9 mouse cellular contexts compared by ENCODE assay signal in genomic region chr14:16196518-16196917, GRCm38 (mm10). TPM values are rescaled to one million over a fixed set of nuclear protein-coding genes. Genes with fewer than 3 reads are reported as not detected.
A peak's percentile ranks its signal among the peaks of the same experiment; 100 is the strongest.
DNase-seq lines count a peak whose midpoint lies in the region; ATAC-seq and TF ChIP-seq lines count a peak whose summit lies in the region.
"Had no signal": no experiment of that assay in that cellular context is flagged by ENCODE, and none has a peak within 500 bp of the region (broad histone marks: within the 10 kb centered on the region; RNA-seq: fewer than 3 reads in every experiment).

No protein-coding gene starts in this region.

- no peak overlapping the region for H3K27ac ChIP-seq in heart, embryonic 10.5 days
- no peak overlapping the region for H3K27ac ChIP-seq in midbrain, postnatal 0 days (ENCODE audit: low read depth, low read length)
- no peak overlapping the region for H3K27ac ChIP-seq in midbrain, embryonic 16.5 days (ENCODE audit: low read length)

- no peaks in the 10 kb centered on the region for H3K27me3 ChIP-seq in heart, embryonic 10.5 days (ENCODE audit: insufficient read depth, poor library complexity, severe bottlenecking)
- no peaks in the 10 kb centered on the region for H3K27me3 ChIP-seq in midbrain, postnatal 0 days (ENCODE audit: insufficient read depth, low read length)
- no peaks in the 10 kb centered on the region for H3K27me3 ChIP-seq in midbrain, embryonic 16.5 days (ENCODE audit: control insufficient read depth, insufficient read depth, low read depth, low read length)

- no peak overlapping the region for H3K4me3 ChIP-seq in heart, embryonic 10.5 days
- no peak overlapping the region for H3K4me3 ChIP-seq in midbrain, postnatal 0 days (ENCODE audit: low read depth, low read length)
- H3K4me3 ChIP-seq in midbrain, embryonic 16.5 days (ENCODE audit: low read depth, low read length) = no peak overlapping the region
- H3K4me3 ChIP-seq: myocyte had no signal

- no peaks in the 10 kb centered on the region for H3K36me3 ChIP-seq in heart, embryonic 10.5 days
- no peaks in the 10 kb centered on the region for H3K36me3 ChIP-seq in midbrain, postnatal 0 days (ENCODE audit: insufficient read depth, low read length)
- H3K36me3 ChIP-seq in midbrain, embryonic 16.5 days (ENCODE audit: control insufficient read depth, insufficient read depth, low read length) = no peaks in the 10 kb centered on the region

- H3K4me1 ChIP-seq in heart, embryonic 10.5 days = peaks cover 13% of the 10 kb centered on the region; the same call in 1 of the 2 replicates
- H3K4me1 ChIP-seq in midbrain, postnatal 0 days (ENCODE audit: insufficient read depth, low read length) = no peaks in the 10 kb centered on the region
- peaks cover 9% of the 10 kb centered on the region for H3K4me1 ChIP-seq in midbrain, embryonic 16.5 days (ENCODE audit: control insufficient read depth, insufficient read depth, low read length)

- intact Hi-C loops in heart, postnatal 10 days (cut with DNase I) = loop anchor here (2.0 to 5.0 kb wide), 3 partner anchors 181 to 1334 kb away; no protein-coding TSS in a partner anchor

- ATAC-seq in midbrain, postnatal 0 days (ENCODE audit: low FRiP score) = no peak
- no peak for ATAC-seq in midbrain, embryonic 16.5 days
- peak; percentile 72 for ATAC-seq in activated CD4-positive, CD25-positive, alpha-beta regulatory T cell, adult 4 months

- WGBS in heart, embryonic 10.5 days = 57% methylated on average over 4 of the region's 4 CpGs
- 55% methylated on average over 4 of the region's 4 CpGs for WGBS in midbrain, postnatal 0 days
- 59% methylated on average over 4 of the region's 4 CpGs for WGBS in midbrain, embryonic 16.5 days

- TF ChIP-seq CTCF in midbrain, postnatal 0 days (IDR thresholded peaks at IDR 0.05) = peak; percentile 80

- no peak overlapping the region for H3K4me2 ChIP-seq in midbrain, postnatal 0 days (ENCODE audit: low read depth, low read length, poor library complexity, severe bottlenecking)
- H3K4me2 ChIP-seq in midbrain, embryonic 16.5 days (ENCODE audit: low read length) = no peak overlapping the region

- H3K9me3 ChIP-seq in heart, embryonic 10.5 days = no peaks in the 10 kb centered on the region
- no peaks in the 10 kb centered on the region for H3K9me3 ChIP-seq in midbrain, postnatal 0 days (ENCODE audit: low read length)
- no peaks in the 10 kb centered on the region for H3K9me3 ChIP-seq in midbrain, embryonic 16.5 days (replicated peaks; ENCODE audit: control insufficient read depth, low read length, poor library complexity, severe bottlenecking)

- DNase-seq in heart, postnatal 10 days = peak; percentile 8 to 34
- DNase-seq in heart, embryonic 10.5 days (ENCODE audit: low spot score) = no peak
- DNase-seq in midbrain, postnatal 0 days (ENCODE audit: low spot score) = peak; percentile 80
- DNase-seq in retina, embryonic 14.5 days (ENCODE audit: low spot score) = peak; percentile 61
- no peak for DNase-seq in adrenal gland, postnatal 25 days
- DNase-seq in layer of hippocampus, adult 9-11 months = no peak

- no peak overlapping the region for H3K9ac ChIP-seq in midbrain, postnatal 0 days (replicated peaks; ENCODE audit: low read length, poor library complexity, severe bottlenecking)
- no peak overlapping the region for H3K9ac ChIP-seq in midbrain, embryonic 16.5 days (ENCODE audit: low read depth, low read length)

RNA-seq across cellular contexts. Expression of gene Ngly1, which starts 52.6 kb away (rescaled TPM):
- 10 to 100 TPM; 35.4 to 36.2 TPM for total RNA-seq in heart, postnatal 10 days (2021)
- polyA plus RNA-seq in heart, embryonic 10.5 days (2016; fragmentation: Nextera tagmentation; extraction: Ambion mirVana) = 18.0 and 21.9 TPM in 2 replicates
- total RNA-seq in midbrain, postnatal 0 days (2014; rRNA removed) = 16.4 and 27.4 TPM in 2 replicates
- polyA plus RNA-seq in midbrain, postnatal 0 days (2015; fragmentation: Nextera tagmentation; extraction: Ambion mirVana) = 23.7 and 23.8 TPM in 2 replicates
- 24.6 and 26.1 TPM in 2 replicates for polyA plus RNA-seq in midbrain, embryonic 16.5 days (2015; fragmentation: Nextera tagmentation; extraction: Ambion mirVana)
- polyA plus RNA-seq in activated CD4-positive, CD25-positive, alpha-beta regulatory T cell, adult 4 months (2017; shearing (Covaris generic)) = 10 to 100 TPM; 70.5 to 98.9 TPM
- 49.7 and 59.2 TPM in 2 replicates for total RNA-seq in adrenal gland, postnatal 25 days (2021)

RNA-seq across cellular contexts. Expression of gene Oxsm, which starts 53.1 kb away (rescaled TPM):
- 10 to 100 TPM; 17.1 to 18.8 TPM for total RNA-seq in heart, postnatal 10 days (2021)
- polyA plus RNA-seq in heart, embryonic 10.5 days (2016; fragmentation: Nextera tagmentation; extraction: Ambion mirVana) = 1.4 and 3.0 TPM in 2 replicates
- 5.0 and 5.5 TPM in 2 replicates for total RNA-seq in midbrain, postnatal 0 days (2014; rRNA removed)
- polyA plus RNA-seq in midbrain, postnatal 0 days (2015; fragmentation: Nextera tagmentation; extraction: Ambion mirVana) = 1.3 TPM in 2 replicates
- 2.5 and 2.8 TPM in 2 replicates for polyA plus RNA-seq in midbrain, embryonic 16.5 days (2015; fragmentation: Nextera tagmentation; extraction: Ambion mirVana)
- 1 to 10 TPM; 5.1 to 5.3 TPM for polyA plus RNA-seq in activated CD4-positive, CD25-positive, alpha-beta regulatory T cell, adult 4 months (2017; shearing (Covaris generic))
- 17.1 and 28.1 TPM in 2 replicates for total RNA-seq in adrenal gland, postnatal 25 days (2021)

Comparison
In these comparisons a context has a peak if more than half of its experiments do, and no peak if none do; other contexts are left out.
1. DNase-seq: peak in heart, postnatal 10 days (2 of 2), midbrain, postnatal 0 days (single experiment) and retina, embryonic 14.5 days (single experiment); none in heart, embryonic 10.5 days (single experiment), adrenal gland, postnatal 25 days (single experiment) and layer of hippocampus, adult 9-11 months (single experiment).